Mouse (Mus musculus): ENCODE measurements around the gene Vmn2r92. TPM values are rescaled to one million over a fixed set of nuclear protein-coding genes. Genes with fewer than 3 reads are reported as not detected.

Gene Vmn2r92
- not detected for total RNA-seq (2023)

DNA sequence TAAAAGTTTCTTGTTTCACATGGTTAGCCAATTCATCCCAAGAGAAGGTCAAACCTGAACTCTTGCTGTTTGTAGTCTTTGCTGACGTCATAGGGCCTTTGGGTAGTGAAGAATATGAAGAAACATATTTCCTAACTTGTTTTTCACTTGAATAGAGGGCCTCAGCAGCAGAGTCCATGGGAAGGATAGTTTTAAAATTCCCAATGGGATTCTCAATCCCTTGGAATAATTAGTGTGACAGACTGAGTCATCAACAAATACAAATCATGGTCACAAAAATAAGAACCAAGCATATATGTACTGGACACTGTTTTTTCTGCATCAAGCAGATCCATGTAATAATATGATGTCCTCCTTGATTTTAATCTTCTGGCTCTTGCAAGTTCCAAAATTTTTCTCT is at the start of gene Vmn2r92:
TSS of gene Vmn2r92 (plus strand) at position 301 of the 400 bp plus-strand sequence.

Other genes with a start within 250 kb of the Vmn2r92 start
- not detected for gene Fpr-rs4, start 130.2 kb upstream of the Vmn2r92 start, total RNA-seq (2023)
- gene Vmn2r124, start 102.5 kb upstream of the Vmn2r92 start, total RNA-seq (2023): not detected
- not detected for gene Vmn2r91, start 66.9 kb upstream of the Vmn2r92 start, total RNA-seq (2023)
- gene Vmn2r94, start 125.9 kb downstream of the Vmn2r92 start, total RNA-seq (2023): not detected
- gene Vmn2r93, start 146.2 kb downstream of the Vmn2r92 start, total RNA-seq (2023): not detected